Mouse (Mus musculus) MN1 (cell line): ENCODE data around the gene Rptor.

Source experiments
- DNase-seq: peaks from one replicate; pipeline ENCODE4 v3.0.0-alpha.2; 2016; ENCODE audit warnings: low spot score

Gene Rptor

DNA sequence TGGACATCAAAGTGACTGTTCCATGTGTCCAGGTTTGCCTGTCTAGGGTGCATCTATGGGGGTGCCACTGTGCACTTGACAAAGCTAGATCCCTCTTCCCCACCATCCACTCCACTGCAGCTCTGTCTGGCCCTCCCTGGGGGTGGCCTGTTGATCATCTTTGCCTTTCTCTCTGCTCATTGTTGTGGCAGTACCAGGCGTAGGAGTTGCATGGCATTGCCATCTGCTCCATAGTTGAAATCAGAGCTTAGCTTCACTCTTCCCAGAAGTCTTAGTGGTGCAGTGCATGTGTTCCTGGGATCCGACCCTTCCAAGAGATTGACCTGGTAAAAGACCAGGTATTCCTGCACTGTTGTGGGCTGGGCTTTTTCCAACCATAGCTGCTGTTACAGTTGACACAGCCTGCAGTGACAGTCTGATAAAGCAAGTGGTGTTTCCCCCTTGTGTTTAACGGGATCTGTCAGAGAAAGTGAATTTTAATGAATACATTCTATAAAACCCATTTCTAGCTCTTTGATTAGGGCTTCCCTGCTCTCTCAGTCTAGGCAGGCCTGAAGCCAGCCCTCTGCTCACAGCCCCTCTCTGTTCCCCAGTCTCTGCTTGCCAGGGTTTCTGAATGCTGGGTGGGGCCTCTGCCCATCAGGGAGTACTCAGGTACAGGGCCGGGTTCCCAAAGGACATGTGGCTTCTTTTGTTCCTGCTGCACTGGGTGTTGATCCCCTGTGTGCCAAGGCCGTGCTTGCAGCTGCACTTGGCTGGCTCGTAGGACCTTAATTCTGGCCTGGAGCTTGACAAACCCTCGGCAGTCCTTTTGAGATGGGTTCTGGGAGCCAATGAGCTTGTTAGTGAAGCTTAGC, 136.5 kb downstream of the Rptor start:
- no peak for DNase-seq

DNA sequence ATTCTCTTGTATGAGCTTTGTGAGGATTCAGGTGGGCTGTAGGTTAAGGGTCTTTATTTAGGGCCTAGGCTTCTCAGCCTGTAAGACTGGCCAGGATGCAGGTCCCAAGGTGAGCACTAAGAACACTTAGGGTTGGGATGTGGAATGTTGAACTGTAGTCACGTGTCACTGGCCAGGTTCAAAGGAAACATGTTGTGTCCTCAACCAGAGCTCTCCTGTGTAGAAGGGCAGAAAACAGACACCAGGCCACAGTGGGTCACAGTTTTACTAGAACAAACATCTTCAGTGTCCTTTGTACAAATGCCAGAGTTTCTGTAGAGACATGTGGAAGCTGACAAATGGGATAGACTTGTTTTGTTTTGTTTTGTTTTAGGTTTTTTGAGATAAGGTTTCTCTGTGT, 138.7 kb downstream of the Rptor start:
- no peak for DNase-seq

DNA sequence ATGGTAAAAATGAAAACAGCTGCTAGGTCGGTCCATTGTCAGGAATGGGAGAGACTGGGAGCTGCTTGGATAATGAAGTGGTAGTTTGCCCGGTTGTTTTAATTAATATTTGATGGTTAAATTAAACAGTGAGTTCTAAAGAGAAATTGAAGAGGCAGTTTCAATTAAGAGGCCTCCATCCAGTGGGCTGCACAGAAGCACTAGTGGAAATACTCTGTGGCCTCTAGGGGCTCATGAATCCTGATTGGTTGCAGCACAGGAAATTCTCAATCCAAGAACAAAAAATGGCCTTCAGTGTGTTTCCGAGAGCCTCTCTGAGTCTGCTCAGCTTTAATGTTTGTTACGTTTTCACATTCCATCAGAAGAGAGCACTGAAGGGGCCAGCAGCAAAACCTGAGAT, 141.7 kb downstream of the Rptor start:
- no peak for DNase-seq

DNA sequence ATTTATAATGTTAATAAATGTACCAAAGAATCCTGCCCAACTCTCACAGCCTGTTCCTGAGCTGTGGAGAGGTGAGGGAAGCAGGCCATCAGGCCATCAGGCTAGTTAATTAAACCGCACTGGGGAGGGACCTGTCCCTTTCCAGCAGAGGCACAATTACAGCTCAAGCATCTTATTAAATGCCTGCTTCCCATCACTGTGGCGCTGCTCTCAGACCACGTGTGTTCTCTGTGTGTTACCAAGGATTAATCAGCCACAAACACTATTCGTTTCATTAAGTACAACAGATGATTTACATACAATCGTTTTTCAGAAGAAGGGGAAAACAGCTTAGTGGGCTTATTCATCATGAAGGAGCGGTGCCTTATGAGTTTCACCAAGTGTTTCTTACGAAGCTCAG, 142.6 kb downstream of the Rptor start:
- DNase-seq, result peak; percentile 25

DNA sequence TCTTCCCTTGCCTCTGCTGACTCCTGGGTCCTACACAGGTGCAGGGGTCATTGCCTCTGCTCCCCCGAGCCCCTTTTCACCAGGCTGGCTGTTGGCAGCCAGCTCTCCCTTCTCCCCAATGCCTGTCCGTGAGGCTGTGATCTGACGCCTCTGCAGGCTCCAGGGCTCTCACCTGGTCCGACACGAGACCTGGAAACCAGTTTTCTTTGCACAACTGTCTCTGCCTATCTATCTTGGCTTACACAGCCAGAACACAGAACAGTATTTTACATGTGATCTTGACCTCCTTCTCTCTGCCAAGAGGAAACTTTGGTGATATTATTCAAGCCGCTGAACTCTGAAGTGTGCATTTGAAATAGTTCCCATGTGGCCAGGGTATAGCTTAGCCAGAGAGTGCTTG, 151.8 kb downstream of the Rptor start:
- no peak for DNase-seq

DNA sequence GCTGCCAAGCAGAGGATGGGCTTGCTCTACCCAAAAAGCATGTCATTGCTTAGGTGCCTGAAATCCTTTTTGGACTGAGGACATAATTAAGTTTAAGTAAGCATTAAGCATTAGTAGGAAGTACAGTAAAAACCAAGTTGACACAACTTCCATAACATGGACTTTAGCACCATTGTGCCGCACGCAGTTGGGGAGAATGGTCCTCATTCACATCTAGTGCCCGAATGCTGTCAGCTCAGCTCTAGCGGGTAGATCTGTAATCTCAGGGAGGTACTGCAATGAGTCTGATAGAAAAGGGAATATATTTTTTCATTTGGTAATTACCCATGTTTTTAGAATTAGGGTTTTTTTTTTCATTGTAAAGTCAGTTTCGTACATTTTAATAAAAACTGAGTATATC, 155.5 kb downstream of the Rptor start:
- no peak for DNase-seq

- DNase-seq, result no peak
Measured at GRCm38 (mm10) chr11:119758705-119759327, 156.1 kb downstream of the Rptor start.

DNA sequence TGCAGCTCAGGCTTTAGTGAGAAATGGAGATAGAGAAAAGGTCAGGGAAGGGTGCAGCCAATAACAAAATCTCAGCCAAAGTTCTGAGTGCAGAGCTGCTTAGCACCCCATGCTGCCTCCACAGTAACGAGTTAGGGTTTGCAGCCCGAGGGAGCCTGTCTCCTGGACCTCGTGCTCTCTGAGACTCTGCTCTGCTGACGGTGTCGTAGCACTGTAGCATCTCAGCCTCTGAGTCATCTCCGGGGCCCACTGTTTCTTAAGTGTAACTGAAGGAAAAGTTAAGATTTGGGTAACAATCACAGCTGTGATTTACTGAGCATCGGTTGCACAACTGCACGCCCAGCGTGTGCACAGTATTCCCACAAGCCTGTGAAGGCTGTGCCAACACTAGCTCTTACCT, 160.2 kb downstream of the Rptor start:
- no peak for DNase-seq

- no peak for DNase-seq
Measured at GRCm38 (mm10) chr11:119766023-119766422, 163.3 kb downstream of the Rptor start.

- DNase-seq, result no peak
Measured at GRCm38 (mm10) chr11:119766782-119767459, 164.2 kb downstream of the Rptor start.

GRCm38 (mm10) chr11:119767525-119767924, 164.8 kb downstream of the Rptor start:
- no peak for DNase-seq

DNA sequence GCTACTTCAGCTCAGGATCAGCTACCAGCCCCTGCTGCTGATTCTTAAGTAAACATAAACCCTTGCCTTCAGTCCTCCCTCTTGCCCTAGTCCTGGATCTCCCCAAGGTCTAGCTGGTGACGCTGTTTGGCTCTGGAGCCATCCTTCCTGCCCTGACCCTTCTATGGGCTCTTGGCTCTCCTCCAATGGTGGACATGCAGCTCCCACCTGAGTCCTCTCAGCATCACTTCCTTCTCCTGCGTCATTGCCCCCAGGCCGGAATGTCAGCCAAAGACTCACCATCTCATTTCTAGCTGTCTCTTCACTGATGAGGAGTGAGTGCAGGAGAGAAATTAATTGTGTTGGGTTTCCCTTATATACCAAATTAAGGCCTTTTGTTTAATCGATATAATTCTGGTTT, 165.8 kb downstream of the Rptor start:
- DNase-seq, result no peak

- no peak for DNase-seq
Measured at GRCm38 (mm10) chr11:119769666-119770065, 167.0 kb downstream of the Rptor start.

- DNase-seq, result no peak
Measured at GRCm38 (mm10) chr11:119770985-119771384, 168.3 kb downstream of the Rptor start.

DNA sequence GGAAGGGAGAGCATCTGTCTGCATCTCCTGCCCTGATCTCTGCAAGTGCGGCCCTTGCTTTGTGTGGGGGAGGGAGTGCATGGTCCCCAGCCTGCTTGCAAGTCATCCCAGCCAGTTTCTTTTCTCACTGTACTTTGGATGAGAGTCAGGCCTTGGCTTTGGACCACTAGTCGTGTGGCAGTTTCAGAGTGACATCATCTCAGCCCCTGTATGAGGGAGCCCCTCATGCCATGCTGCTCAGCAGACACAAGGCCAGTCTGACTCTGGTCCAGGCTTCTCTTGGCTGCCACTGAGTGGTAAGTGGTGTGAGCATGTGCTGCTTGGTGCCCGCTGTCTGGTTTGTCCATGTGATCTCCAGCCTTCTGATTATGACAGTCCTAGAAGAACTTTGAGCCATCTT, 170.2 kb downstream of the Rptor start:
- DNase-seq, result no peak

DNA sequence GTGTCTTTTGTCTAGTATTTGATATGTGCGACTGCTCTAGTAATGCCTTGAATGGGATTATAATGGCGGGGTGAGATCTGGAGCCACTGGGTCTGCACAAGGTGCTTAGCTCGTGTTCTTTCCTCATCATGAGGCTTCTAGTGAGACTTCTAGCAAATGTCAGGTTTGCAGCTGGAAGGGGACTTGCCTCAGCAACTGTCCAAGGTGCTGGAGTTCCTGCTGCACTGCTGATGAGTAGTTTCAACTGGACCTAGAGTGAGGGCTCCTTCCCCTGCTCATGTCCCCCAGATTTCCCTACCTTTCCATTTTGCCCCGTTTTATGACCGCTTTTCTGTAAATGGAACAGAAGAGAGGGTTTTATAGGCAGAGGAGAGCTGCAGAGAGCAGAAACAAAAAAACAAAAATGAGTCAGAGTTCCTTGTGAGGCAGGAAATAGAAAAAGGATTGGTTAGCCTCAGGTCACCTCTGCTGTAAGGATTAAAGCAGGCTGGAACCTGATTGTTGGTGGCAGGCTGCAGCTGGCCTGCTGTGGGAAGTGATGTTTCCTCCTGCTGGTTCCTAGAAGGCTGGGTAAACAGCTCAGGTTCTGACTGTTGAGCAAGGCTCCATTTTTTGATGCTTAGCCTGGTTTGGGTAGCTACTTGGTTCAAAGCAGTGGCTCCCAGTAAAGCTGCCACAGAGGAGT, 172.5 kb downstream of the Rptor start:
- no peak for DNase-seq

- peak; percentile 39 for DNase-seq
Measured at GRCm38 (mm10) chr11:119777236-119777635, 174.5 kb downstream of the Rptor start.

DNA sequence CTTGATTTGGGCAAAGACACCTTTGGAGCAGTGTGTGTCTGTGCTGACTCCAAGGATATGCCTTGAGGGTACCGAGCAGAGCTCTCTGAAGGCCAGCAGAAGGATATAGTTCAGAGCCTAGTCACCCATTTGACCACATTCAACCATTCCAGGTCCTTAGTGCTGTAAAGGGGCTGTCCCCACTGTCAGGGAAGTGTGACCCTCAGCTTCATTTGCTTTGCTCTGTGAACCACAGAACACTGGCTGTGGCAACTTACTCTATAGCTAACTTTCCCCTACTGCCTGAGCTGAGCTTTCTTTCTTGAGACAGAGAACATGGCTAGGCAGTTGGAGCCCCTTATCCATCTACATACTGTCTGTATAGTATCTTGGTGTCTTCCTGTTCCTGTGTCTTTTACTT, 175.2 kb downstream of the Rptor start:
- DNase-seq, result no peak

DNA sequence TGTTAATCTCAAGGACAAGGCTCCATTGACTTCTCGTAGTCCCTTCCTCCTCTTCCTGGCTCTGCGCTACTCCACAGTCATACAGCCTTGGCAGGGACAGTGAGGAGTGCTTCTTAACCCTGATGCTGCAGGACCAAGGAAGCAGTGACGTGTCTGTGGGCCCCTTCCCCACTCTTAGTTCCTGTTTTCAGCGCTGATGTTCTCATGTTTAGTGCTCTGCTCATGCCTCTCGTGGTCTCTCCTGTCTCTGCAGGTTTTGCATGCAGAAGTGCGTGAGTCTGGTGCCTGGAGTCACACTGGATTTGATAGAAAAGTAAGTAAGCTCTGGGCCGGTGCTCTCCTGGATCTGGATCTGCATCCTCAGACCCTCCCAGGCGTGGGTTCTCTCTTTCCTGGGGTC, 177.6 kb downstream of the Rptor start:
- no peak for DNase-seq

DNA sequence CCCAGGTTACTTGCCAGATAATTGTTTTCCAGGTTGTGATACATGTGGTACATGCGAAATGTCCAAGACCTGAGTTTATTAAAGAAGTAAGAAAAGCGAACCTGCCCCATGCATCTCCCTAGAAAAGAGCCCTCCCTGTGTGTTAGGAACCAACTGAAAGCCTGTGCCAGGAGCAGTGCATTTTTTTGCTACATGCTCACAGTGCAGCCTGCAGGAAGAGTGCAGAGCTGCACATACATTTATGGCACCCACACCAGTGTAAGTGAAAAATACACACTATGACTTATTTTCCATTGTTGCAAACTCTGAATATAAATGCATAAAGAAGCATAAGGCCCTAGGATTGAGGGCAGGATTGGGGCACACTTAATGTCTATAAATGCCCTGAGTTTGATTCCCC, 178.5 kb downstream of the Rptor start:
- DNase-seq, result no peak

GRCm38 (mm10) chr11:119781726-119782125, 179.0 kb downstream of the Rptor start:
- DNase-seq, result no peak

- DNase-seq, result no peak
Measured at GRCm38 (mm10) chr11:119783653-119784052, 180.9 kb downstream of the Rptor start.
